Mouse (Mus musculus) C2C12 (cell line): ENCODE results near the gene Ppargc1a.

Source experiments
- CEBPB ChIP-seq: IDR thresholded peaks from one replicate; pipeline ENCODE4 v1.6.1; 2011; ENCODE audit warnings: low read depth, mild to moderate bottlenecking, control low read depth, moderate library complexity
- CTCF ChIP-seq: IDR thresholded peaks from one replicate; pipeline ENCODE4 v1.5.1; 2011; ENCODE audit not compliant: control insufficient read depth, insufficient read depth, insufficient read length
- FOSL1 ChIP-seq: IDR thresholded peaks from one replicate; pipeline ENCODE4 v1.8.0; 2011; ENCODE audit warnings: mild to moderate bottlenecking, low read length; ENCODE audit not compliant: poor library complexity, insufficient read depth, severe bottlenecking
- MAX ChIP-seq: IDR thresholded peaks from one replicate; pipeline ENCODE4 v1.6.1; 2011; ENCODE audit warnings: mild to moderate bottlenecking, control low read depth
- MYOD1 ChIP-seq: IDR thresholded peaks from one replicate; pipeline ENCODE4 v1.6.1; 2011; ENCODE audit warnings: low read depth; ENCODE audit not compliant: control insufficient read depth, insufficient read length
- USF1 ChIP-seq: IDR thresholded peaks from one replicate; pipeline ENCODE4 v1.6.1; 2011; ENCODE audit warnings: low read depth, mild to moderate bottlenecking, control low read depth, moderate library complexity

GRCm38 (mm10) chr5:51545133-51546049 lies 22.1 kb downstream of the Ppargc1a start:
- TF ChIP-seq USF1 (peak; percentile 64), CTCF (no peak), MYOD1 (no peak), CEBPB (no peak), MAX (no peak), FOSL1 (no peak)
